Mouse (Mus musculus) heart, embryonic 10.5 days (tissue): Measurements from ENCODE around the gene Txlnb. TPM values are rescaled to one million over a fixed set of nuclear protein-coding genes. Genes with fewer than 3 reads are reported as not detected.
"Not testable (repeated sequence)": the region's sequence is repeated elsewhere in the genome, so short reads cannot be mapped to it uniquely, and the experiment has no call there.

ENCODE experiments used
- DNase-seq: peaks from one replicate; pipeline ENCODE4 v3.0.0-alpha.2; 2017; ENCODE audit warnings: low spot score
- H3K27ac ChIP-seq: fragments of 300-500 bp; sonication (generic); 2 replicates; pipeline ENCODE4 v1.5.1; 2016; ENCODE audit warnings: mild to moderate bottlenecking
- H3K27me3 ChIP-seq: fragments of 300-500 bp; sonication (generic); 2 replicates; pipeline ENCODE4 v1.6.1; 2016; ENCODE audit warnings: mild to moderate bottlenecking; ENCODE audit not compliant: poor library complexity, insufficient read depth, severe bottlenecking
- H3K36me3 ChIP-seq: fragments of 300-500 bp; sonication (generic); 2 replicates; pipeline ENCODE4 v1.6.1; 2016; ENCODE audit warnings: mild to moderate bottlenecking, moderate library complexity
- H3K4me1 ChIP-seq: fragments of 300-500 bp; sonication (generic); 2 replicates; pipeline ENCODE4 v1.6.1; 2016; ENCODE audit warnings: mild to moderate bottlenecking
- H3K4me3 ChIP-seq: fragments of 300-500 bp; sonication (generic); 2 replicates; pipeline ENCODE4 v1.5.1; 2016; ENCODE audit warnings: mild to moderate bottlenecking, moderate library complexity
- H3K9me3 ChIP-seq: fragments of 300-500 bp; sonication (generic); 2 replicates; pipeline ENCODE4 v1.6.1; 2016; ENCODE audit warnings: mild to moderate bottlenecking, moderate library complexity
- WGBS: fragments of 180-500 bp; shearing (Covaris S2); methylation state at CpG from one replicate; pipeline ENCODE4 v1.1.7; 2016; 5-methylcytosine and 5-hydroxymethylcytosine counted together
- polyA plus RNA-seq: library from polyadenylated mRNA; unstranded; fragments of >200 nt; fragmentation: Nextera tagmentation; extraction: Ambion mirVana; gene quantifications from 2 replicates; pipeline ENCODE4 v1.2.1, GENCODE M21; 2016

Gene Txlnb
- polyA plus RNA-seq, 1 experiment from 2014 or later = 18.8 TPM

DNA sequence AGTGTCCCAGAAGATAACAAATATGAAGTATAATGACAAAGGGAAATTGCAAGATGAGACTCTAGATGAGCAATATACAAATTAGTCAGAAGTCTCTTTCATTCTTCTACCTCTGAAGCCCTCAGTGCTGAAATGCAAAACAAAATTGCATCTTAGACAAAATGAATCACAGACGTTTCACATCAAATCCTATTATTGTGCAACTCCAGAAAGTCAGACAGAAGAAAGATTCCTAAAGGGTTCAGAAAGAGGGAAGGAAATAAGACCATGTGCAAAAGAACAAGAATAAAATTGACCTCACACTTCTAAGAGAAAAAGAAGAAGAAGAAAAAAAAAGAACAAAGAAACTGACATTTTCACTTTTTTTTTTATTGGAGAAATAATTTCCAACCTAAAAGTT, 8.1 kb upstream of the Txlnb start:
- H3K4me3 ChIP-seq = no peak overlapping the region
- WGBS = 75% methylated on average over 1 of the region's 1 CpGs

DNA sequence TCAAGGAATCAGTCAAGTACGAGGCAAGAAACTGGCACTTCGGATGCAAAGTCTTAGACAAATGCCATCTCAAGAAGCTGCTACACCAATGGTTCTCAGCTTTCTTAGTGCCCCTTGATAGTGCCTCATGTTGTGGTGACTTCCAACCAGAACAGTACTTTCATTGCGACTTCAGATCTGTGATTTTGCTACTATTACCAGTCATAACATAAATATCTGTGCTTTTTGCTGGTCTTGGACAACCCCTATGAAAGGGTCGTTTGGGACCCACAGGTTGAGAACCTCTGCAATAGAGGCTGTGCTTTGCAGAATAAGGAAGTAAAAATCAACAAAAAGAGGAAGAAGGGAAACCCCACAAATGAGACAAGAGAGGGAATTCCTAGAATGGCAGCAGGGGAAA, 7.7 kb upstream of the Txlnb start:
- Histone ChIP-seq H3K4me1 (no peaks in the 10 kb centered on the region; the same call in 1 of the 2 replicates), H3K27me3 (no peaks in the 10 kb centered on the region), H3K36me3 (no peaks in the 10 kb centered on the region), H3K27ac (no peak overlapping the region), H3K4me3 (no peak overlapping the region), H3K9me3 (no peaks in the 10 kb centered on the region)
- DNase-seq = no peak
- WGBS = 79% methylated on average over 4 of the region's 4 CpGs

More for the DNA sequence above, 8.1 kb upstream of the Txlnb start:
- no peak for DNase-seq
- Histone ChIP-seq H3K9me3 (no peaks in the 10 kb centered on the region), H3K27ac (no peak overlapping the region), H3K36me3 (no peaks in the 10 kb centered on the region), H3K4me1 (no peaks in the 10 kb centered on the region; the same call in 1 of the 2 replicates), H3K27me3 (no peaks in the 10 kb centered on the region)

DNA sequence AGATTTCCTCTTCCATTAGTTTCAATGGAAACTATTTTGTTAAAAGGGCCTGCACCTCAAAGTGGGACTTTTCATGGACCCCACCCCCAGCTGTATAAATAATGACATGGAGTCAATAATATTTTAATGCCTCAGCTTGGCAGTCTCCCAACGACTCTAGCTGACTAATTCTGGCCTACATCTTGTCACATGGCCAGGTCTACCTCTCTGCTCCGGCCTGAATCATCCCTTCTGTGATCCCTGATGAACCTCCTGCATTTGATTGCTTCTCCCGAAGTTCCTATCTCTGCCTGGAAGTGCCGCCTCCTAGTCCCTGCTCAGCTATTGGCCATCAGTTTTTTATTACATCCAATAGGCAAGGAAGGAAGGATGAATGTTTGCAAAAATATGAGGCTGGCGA, 2.1 kb upstream of the Txlnb start:
- H3K27ac ChIP-seq = no peak overlapping the region
- peaks cover 2% of the 10 kb centered on the region for H3K36me3 ChIP-seq
- DNase-seq = no peak
- WGBS = 75% methylated on average over 5 of the region's 5 CpGs
- H3K9me3 ChIP-seq = no peaks in the 10 kb centered on the region
- H3K27me3 ChIP-seq = no peaks in the 10 kb centered on the region
- H3K4me3 ChIP-seq = no peak overlapping the region
- peaks cover 28% of the 10 kb centered on the region for H3K4me1 ChIP-seq

DNA sequence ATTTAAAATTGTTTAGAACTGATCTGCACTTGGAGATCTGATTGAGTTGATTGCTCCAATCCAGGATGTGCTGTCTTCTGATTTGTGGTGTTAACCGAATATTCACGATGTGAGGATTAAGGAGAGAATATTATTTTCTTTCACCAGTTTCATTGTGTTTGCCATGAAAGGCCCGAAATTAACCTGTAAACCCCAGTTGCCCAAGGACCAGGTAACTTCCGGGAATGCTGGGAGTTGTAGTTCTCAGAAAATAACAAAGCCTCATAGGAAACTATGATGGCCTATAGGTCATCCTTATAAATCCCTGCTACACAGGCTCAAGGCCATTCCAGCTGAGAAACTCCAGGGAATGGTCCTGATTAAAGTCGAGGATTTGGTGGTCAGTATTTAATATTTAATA, 1.6 kb upstream of the Txlnb start:
- H3K27ac ChIP-seq = 0 out of 2 replicates have a peak overlapping the region, but pooled peaks have one; percentile 93
- peaks cover 28% of the 10 kb centered on the region for H3K4me1 ChIP-seq
- no peak for DNase-seq
- H3K27me3 ChIP-seq = no peaks in the 10 kb centered on the region
- peaks cover 7% of the 10 kb centered on the region for H3K36me3 ChIP-seq
- no peaks in the 10 kb centered on the region for H3K9me3 ChIP-seq
- no peak overlapping the region for H3K4me3 ChIP-seq
- WGBS = 83% methylated on average over 5 of the region's 5 CpGs

DNA sequence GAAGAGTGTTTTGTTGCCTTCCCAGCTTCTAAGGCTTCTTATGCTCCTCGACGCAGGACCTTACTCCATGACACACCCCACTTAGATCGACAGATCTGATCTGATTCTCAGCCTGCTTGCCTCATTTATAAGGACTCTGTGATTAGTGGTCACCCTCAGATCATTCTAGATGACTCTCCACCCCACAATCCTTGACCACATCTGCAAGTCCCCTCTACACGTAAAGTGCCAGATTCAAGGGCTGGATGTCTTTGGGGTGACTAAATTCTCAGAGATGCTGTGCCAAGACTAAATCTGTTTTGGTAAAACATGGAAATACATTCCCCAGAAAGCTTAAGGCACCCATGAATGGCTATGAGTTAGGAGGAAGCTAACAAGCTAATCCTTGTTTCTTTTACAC, 799 bp upstream of the Txlnb start:
- Histone ChIP-seq H3K36me3 (peaks cover 15% of the 10 kb centered on the region), H3K27me3 (no peaks in the 10 kb centered on the region), H3K27ac (peak overlapping the region; percentile 93), H3K4me1 (peaks cover 28% of the 10 kb centered on the region), H3K9me3 (no peaks in the 10 kb centered on the region), H3K4me3 (peak overlapping the region; percentile 60; the same call in 1 of the 2 replicates)
- WGBS = 88% methylated on average over 4 of the region's 4 CpGs
- no peak for DNase-seq

DNA sequence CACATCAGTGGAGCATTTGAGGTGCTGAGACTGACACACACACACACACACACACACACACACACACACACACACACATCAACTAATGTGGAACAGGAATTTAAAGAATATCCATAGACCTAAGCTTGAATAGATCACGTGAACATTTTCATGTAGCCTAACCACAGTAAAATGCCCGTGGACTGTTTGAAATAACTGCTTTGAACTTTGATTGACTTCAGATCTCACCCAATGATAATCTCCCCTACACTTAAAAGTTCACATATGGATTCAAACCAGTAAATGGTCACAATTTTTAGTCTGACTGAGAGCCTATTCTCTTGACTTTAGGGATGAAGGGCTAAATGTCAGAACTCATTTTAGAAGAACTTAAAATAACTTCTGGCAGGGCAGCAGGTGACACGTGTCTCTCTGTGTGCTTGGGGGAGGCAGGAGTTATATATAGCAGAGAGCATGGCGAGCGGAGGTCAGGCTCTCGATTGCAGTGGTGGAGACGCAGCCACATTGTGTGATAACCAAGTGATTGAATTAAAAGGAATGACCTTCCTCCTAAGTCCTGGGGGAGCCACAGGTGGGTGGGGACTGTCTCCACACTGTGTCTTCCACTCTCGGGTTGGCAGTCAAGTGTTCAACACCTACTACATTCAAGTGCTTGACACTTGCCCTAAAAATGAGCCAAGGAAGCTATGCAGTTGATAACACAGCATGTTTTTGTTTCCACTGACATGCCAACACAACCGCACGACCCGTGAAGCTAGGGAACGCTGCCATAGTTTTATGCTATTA, 1.0 kb downstream of the Txlnb start:
- Histone ChIP-seq H3K4me3 (peak overlapping the region; percentile 60), H3K4me1 (peaks cover 28% of the 10 kb centered on the region), H3K27me3 (no peaks in the 10 kb centered on the region), H3K9me3 (no peaks in the 10 kb centered on the region), H3K27ac (peak overlapping the region; percentile 93), H3K36me3 (peaks cover 21% of the 10 kb centered on the region)
- 21% methylated on average over 12 of the region's 12 CpGs for WGBS
- peak; percentile 90 for DNase-seq

DNA sequence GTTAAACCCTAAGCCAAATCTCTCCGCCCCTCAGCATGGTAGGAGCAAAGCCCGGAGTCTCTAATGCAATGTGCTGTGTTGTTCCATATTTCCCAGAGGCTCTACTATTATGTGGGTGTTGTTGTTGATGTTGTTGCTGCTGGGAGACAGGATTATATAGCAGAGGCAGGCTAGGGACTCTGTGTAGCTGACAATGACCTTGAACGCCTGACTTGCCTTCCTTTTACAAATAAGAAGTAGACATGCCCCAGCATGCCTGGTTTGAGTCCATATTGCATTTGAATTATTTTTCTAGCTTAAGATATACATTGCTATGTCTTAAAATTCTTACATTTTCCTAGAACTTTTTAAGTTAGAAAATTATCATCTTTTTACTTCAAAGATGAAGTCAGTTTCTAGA, 1.7 kb downstream of the Txlnb start:
- DNase-seq = no peak
- WGBS = 57% methylated on average over 3 of the region's 3 CpGs
- peak overlapping the region; percentile 60 for H3K4me3 ChIP-seq
- H3K9me3 ChIP-seq = no peaks in the 10 kb centered on the region
- no peaks in the 10 kb centered on the region for H3K27me3 ChIP-seq
- H3K27ac ChIP-seq = peak overlapping the region; percentile 93
- peaks cover 26% of the 10 kb centered on the region for H3K36me3 ChIP-seq
- H3K4me1 ChIP-seq = peaks cover 28% of the 10 kb centered on the region

DNA sequence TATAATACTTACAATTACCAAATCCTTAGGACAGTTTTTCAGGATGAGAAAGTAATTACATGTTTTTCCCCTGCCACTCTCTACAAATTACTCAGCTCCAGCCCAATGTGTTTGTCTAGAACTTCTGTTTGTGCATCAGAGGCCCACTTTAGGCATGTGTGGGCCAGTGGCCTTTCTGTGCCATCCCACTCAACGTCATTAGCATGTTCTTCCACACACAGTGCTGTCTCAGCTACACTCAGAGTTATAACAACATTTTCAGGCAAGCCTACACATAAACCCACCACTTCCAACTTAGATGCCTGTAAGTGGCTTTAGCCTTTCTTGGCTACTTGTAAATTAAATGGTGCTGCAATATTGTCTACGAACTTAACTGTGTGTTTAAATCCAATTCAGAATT, 5.8 kb downstream of the Txlnb start:
- Histone ChIP-seq H3K4me3 (no peak overlapping the region), H3K4me1 (0 out of 2 replicates have a peak, but pooled peaks cover 12% of the 10 kb centered on the region), H3K27ac (no peak overlapping the region), H3K36me3 (peaks cover 31% of the 10 kb centered on the region), H3K9me3 (no peaks in the 10 kb centered on the region), H3K27me3 (no peaks in the 10 kb centered on the region)
- 81% methylated on average over 2 of the region's 2 CpGs for WGBS
- no peak for DNase-seq

DNA sequence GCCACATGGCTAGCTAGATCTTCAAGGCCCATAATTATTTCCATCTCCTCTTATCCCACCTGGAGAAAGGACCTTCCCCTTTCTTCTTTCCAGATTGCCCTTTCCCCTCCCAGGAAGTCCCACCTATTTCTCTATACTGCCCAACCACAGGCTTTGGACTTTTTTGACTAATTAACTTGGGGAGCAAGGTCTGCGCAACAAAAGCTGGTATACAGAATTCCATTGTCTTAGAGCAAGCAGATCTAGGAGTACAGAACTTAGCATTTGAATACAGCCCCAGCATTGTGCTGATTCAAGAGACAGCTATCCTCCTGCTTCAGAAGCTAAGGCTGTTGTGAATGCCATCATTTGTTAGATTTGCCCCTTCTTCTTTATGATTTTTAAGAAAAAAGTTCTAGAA, 12.5 kb downstream of the Txlnb start:
- Histone ChIP-seq H3K4me1 (0 out of 2 replicates have a peak, but pooled peaks cover 4% of the 10 kb centered on the region), H3K27me3 (no peaks in the 10 kb centered on the region), H3K9me3 (no peaks in the 10 kb centered on the region), H3K27ac (no peak overlapping the region), H3K36me3 (peaks cover 39% of the 10 kb centered on the region), H3K4me3 (no peak overlapping the region)
- WGBS = 88% methylated on average over 1 of the region's 1 CpGs
- DNase-seq = no peak

DNA sequence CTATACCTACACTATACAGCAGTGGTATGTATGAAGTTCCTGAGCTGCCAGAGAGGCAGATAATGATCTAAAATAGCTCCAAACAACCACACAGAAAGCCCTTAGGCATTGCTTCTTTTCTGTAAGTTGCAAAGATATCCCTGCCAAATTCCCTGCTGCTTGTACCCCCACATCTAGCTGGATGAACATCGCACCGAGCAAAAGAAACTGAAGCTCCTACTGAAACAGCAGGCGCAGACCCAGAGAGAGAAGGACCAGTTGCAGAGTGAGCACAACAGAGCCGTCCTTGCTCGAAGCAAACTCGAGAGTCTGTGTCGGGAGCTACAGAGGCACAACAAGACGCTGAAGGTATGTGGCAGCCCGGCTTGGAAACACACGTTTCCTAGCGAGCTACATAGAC, 19.0 kb downstream of the Txlnb start:
- peaks cover 56% of the 10 kb centered on the region for H3K36me3 ChIP-seq

DNA sequence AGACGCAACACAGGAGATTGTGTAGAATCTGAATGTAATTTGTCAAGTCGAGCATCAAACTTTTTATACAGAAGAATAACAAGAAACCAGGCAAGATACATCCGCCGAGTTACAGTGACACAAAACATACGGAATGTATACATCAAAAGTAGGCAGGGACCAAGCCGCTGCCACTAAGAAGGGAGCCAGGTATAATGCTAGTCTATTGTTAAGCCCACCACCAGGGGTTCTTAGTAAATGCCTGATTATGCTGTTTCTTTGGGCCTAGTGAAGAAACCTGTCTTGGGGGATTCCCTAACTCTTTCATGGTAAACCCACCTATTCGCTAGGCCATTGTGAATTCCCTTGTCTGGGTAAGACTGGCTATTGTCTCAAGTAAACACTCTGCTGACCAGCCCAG, 24.4 kb downstream of the Txlnb start:
- WGBS = 89% methylated on average over 7 of the region's 7 CpGs
- H3K27me3 ChIP-seq = not testable (repeated sequence)

More for the DNA sequence above, 19.0 kb downstream of the Txlnb start:
- Histone ChIP-seq H3K4me1 (no peaks in the 10 kb centered on the region), H3K4me3 (no peak overlapping the region), H3K27ac (no peak overlapping the region), H3K27me3 (no peaks in the 10 kb centered on the region), H3K9me3 (peaks cover 3% of the 10 kb centered on the region; the same call in 1 of the 2 replicates)
- no peak for DNase-seq
- WGBS = 78% methylated on average over 11 of the region's 11 CpGs

DNA sequence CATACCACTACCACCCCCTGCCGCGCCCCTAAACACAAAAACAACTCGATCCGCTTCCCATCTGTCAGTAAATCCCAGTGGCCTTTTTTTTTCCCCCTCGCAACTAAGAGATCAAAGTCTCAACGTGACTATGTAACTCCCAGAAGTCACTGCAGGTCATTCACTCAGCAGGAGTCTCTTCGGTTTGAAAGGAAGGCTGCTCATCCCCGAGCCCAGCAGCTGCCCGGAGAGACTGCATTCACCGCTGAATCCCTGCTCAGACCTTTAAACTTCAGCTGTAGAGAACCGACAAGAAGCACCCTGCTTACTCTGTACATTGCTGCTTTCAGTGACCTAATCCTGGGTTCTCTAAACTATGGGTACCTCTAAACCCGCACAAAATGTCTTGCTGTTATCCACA, 31.4 kb downstream of the Txlnb start:
- 6% methylated on average over 12 of the region's 12 CpGs for WGBS
- Histone ChIP-seq H3K36me3 (peaks cover 51% of the 10 kb centered on the region), H3K4me3 (no peak overlapping the region), H3K4me1 (0 out of 2 replicates have a peak, but pooled peaks cover 5% of the 10 kb centered on the region), H3K27ac (peak overlapping the region; percentile 6; the same call in 1 of the 2 replicates), H3K9me3 (no peaks in the 10 kb centered on the region), H3K27me3 (no peaks in the 10 kb centered on the region)
- no peak for DNase-seq

More for the DNA sequence above, 24.4 kb downstream of the Txlnb start:
- not testable (repeated sequence) for H3K4me1 ChIP-seq, H3K4me3 ChIP-seq, H3K27ac ChIP-seq, H3K9me3 ChIP-seq, DNase-seq
- peaks cover 64% of the 10 kb centered on the region for H3K36me3 ChIP-seq

DNA sequence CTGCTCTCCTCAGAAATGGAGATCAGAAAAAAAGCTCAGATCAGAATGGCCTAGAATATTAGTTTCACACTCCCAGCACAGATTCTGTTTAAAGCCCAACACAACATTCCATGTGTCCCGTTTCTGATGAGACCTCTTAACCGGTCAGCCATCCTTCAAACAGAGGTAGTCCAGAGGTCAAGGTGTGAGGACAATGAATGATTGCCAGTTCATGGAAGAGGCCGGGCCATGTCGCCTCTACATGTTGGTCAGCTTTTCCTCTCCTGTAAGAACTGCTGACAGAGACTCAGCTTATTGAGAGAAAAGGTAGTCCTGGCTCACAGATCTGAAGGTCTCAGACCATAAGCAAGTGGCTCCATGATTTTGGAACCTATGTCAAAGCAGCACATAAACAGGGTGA, 33.2 kb downstream of the Txlnb start:
- no peak overlapping the region for H3K4me3 ChIP-seq
- H3K4me1 ChIP-seq = 0 out of 2 replicates have a peak, but pooled peaks cover 5% of the 10 kb centered on the region
- no peaks in the 10 kb centered on the region for H3K27me3 ChIP-seq
- no peak overlapping the region for H3K27ac ChIP-seq
- peaks cover 55% of the 10 kb centered on the region for H3K36me3 ChIP-seq
- no peaks in the 10 kb centered on the region for H3K9me3 ChIP-seq
- WGBS = 85% methylated on average over 4 of the region's 4 CpGs
- no peak for DNase-seq
